Mouse (Mus musculus) embryonic facial prominence, embryonic 15.5 days (tissue): Measurements from ENCODE around the gene 1700020L24Rik. TPM values are rescaled to one million over a fixed set of nuclear protein-coding genes. Genes with fewer than 3 reads are reported as not detected.

Experiments used
- ATAC-seq: fragments of 200-750 bp; cut with Nextera tagmentation; 2 replicates; pipeline ENCODE4 v1.8.0; 2017; ENCODE audit warnings: low read depth, moderate TSS enrichment; ENCODE audit not compliant: insufficient number of reproducible peaks, low FRiP score, low TSS enrichment
- H3K27ac ChIP-seq: fragments of 300-500 bp; sonication (generic); replicated peaks from 2 replicates; pipeline ENCODE4 v1.5.1; 2015; ENCODE audit warnings: mild to moderate bottlenecking, inconsistent platforms
- H3K27me3 ChIP-seq: fragments of 300-500 bp; sonication (generic); 2 replicates; pipeline ENCODE4 v1.6.1; 2015; ENCODE audit warnings: inconsistent platforms
- H3K36me3 ChIP-seq: fragments of 300-500 bp; sonication (generic); 2 replicates; pipeline ENCODE4 v1.6.1; 2015; ENCODE audit warnings: mild to moderate bottlenecking, inconsistent platforms
- H3K4me1 ChIP-seq: fragments of 300-500 bp; sonication (generic); 2 replicates; pipeline ENCODE4 v1.6.1; 2015; ENCODE audit warnings: inconsistent platforms
- H3K4me2 ChIP-seq: fragments of 300-500 bp; sonication (generic); replicated peaks from 2 replicates; pipeline ENCODE4 v1.6.1; 2015; ENCODE audit warnings: mild to moderate bottlenecking, inconsistent platforms
- H3K4me3 ChIP-seq: fragments of 300-500 bp; sonication (generic); replicated peaks from 2 replicates; pipeline ENCODE4 v1.5.1; 2015; ENCODE audit warnings: mild to moderate bottlenecking, inconsistent platforms
- H3K9ac ChIP-seq: fragments of 300-500 bp; sonication (generic); 2 replicates; pipeline ENCODE4 v1.6.1; 2015; ENCODE audit warnings: inconsistent platforms
- H3K9me3 ChIP-seq: fragments of 300-500 bp; sonication (generic); replicated peaks from 2 replicates; pipeline ENCODE4 v1.6.1; 2016; ENCODE audit warnings: inconsistent platforms
- WGBS: fragments of 180-500 bp; shearing (Covaris S2); methylation state at CpG from one replicate; pipeline ENCODE4 v1.1.7; 2015; 5-methylcytosine and 5-hydroxymethylcytosine counted together
- polyA plus RNA-seq: library from polyadenylated mRNA; unstranded; fragments of >200 nt; fragmentation: Nextera tagmentation; extraction: Ambion mirVana; gene quantifications from 2 replicates; pipeline ENCODE4 v1.2.1, GENCODE M21; 2015

The 1700020L24Rik gene
- polyA plus RNA-seq, 1 experiment from 2014 or later: 0.57 TPM

DNA sequence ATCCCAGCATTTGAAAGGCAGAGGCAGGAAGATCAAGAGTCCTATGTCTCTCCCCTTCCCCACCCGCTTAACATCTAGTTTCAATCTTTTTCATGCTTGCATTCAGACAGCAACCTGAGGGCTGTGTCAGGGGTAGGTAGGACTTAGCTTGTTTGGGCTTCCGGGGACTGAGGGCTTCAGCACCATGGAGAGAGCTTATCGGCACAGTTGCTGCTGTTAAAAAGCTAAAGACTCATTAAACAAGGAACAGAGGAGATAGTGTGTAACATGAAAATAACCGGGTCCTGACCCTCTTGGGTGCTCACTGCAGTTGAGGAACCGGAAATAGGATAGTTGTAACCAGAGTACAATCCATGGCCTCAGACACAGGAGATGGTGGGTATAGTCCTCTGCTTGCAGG lies 20.4 kb upstream of the 1700020L24Rik start:
- Histone ChIP-seq H3K27me3 (peaks cover 46% of the 10 kb centered on the region), H3K36me3 (no peaks in the 10 kb centered on the region), H3K4me3 (no peak overlapping the region), H3K9ac (no peak overlapping the region), H3K27ac (no peak overlapping the region), H3K4me1 (peaks cover 5% of the 10 kb centered on the region), H3K9me3 (no peaks in the 10 kb centered on the region), H3K4me2 (no peak overlapping the region)
- WGBS: 6% methylated on average over 5 of the region's 5 CpGs
- ATAC-seq: no peak

DNA sequence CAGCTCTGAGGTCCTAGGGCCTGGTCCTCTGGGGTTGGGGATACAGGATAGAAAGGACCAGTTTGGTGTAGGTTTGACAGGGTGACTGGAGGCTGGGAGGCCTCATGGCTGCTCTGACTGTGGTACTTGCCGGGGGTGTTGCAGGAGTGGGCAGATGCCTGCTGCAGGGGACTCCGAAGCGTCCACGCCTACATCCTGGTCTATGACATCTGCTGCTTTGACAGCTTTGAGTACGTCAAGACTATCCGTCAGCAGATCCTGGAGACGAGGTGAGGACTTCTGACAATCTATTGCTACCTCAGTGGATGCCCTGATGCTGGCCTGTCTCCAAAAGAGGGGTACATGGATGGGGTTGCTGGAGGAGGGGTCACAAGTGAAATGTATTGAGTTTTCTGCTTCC lies 19.8 kb upstream of the 1700020L24Rik start:
- Histone ChIP-seq H3K4me1 (peaks cover 5% of the 10 kb centered on the region), H3K36me3 (no peaks in the 10 kb centered on the region), H3K4me3 (no peak overlapping the region), H3K9me3 (no peaks in the 10 kb centered on the region), H3K4me2 (no peak overlapping the region), H3K27me3 (peaks cover 46% of the 10 kb centered on the region), H3K9ac (no peak overlapping the region), H3K27ac (no peak overlapping the region)
- WGBS: 81% methylated on average over 7 of the region's 7 CpGs
- ATAC-seq: no peak

DNA sequence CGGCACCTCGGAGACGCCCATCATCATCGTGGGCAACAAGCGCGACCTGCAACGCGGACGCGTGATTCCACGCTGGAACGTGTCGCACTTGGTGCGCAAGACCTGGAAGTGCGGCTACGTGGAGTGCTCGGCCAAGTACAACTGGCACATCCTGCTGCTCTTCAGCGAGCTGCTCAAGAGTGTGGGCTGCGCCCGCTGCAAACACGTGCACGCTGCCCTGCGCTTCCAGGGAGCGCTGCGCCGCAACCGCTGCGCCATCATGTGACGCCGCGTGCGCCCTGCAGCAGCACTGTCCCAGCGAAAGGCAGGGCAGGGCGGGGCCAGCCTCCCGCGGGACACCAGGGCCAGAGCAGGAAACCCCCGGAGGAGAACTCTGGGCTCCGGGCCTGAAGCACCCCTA lies 18.9 kb upstream of the 1700020L24Rik start:
- no peaks in the 10 kb centered on the region for H3K36me3 ChIP-seq
- H3K4me1 ChIP-seq: peaks cover 5% of the 10 kb centered on the region
- H3K4me2 ChIP-seq: 0 out of 2 replicates have a peak overlapping the region, but pooled peaks have one; percentile 12
- H3K4me3 ChIP-seq: 0 out of 2 replicates have a peak overlapping the region, but pooled peaks have one; percentile 11
- WGBS: 6% methylated on average over 38 of the region's 38 CpGs
- no peaks in the 10 kb centered on the region for H3K9me3 ChIP-seq
- no peak for ATAC-seq
- no peak overlapping the region for H3K27ac ChIP-seq
- H3K9ac ChIP-seq: no peak overlapping the region
- H3K27me3 ChIP-seq: peaks cover 47% of the 10 kb centered on the region

DNA sequence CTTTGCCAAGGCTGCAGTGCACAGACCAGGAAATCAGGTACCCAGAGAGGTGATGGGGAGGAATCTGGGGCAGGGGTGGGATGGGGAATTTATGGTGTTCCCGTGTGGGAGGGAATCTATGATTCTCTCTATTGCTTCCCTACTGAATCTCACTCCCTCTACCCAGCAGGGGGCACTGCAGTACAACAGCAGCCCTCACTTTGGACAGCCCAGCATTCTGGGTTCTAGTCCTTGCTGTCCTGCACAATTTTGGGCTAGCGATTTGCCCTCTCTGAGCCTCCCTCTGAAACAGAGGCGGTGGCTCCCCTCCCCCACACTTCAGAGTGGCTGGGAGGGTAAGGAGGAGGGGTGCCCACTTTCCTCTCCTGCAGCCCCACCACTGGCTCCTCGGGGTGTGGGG lies 17.1 kb upstream of the 1700020L24Rik start:
- Histone ChIP-seq H3K9ac (no peak overlapping the region), H3K27ac (no peak overlapping the region), H3K27me3 (peaks cover 47% of the 10 kb centered on the region), H3K4me3 (no peak overlapping the region), H3K4me2 (no peak overlapping the region), H3K4me1 (peaks cover 5% of the 10 kb centered on the region), H3K36me3 (no peaks in the 10 kb centered on the region), H3K9me3 (no peaks in the 10 kb centered on the region)
- no peak for ATAC-seq
- 44% methylated on average over 4 of the region's 4 CpGs for WGBS

DNA sequence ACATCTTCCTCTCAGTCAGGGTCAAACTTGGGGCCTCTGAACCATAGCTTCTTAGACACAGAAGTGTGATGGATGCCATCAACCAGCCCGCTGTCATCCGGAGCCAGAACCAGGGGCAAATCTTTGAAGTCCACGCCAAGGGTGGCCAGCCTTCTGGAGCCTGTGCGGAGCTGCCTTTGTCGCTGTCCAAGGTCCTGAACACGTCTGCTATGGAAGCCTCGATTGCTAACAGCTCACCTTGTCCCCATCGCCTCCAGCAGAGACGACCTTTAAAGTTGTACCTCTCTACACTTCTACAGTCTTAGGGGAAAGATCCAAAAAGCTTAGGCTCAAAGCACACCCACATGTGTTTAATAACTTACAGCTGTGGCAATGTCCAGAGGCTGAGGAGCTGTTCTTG lies 16.2 kb upstream of the 1700020L24Rik start:
- H3K27me3 ChIP-seq: peaks cover 56% of the 10 kb centered on the region
- no peak overlapping the region for H3K27ac ChIP-seq
- WGBS: 2% methylated on average over 9 of the region's 9 CpGs
- H3K4me2 ChIP-seq: no peak overlapping the region
- peaks cover 5% of the 10 kb centered on the region for H3K4me1 ChIP-seq
- no peak overlapping the region for H3K9ac ChIP-seq
- H3K36me3 ChIP-seq: no peaks in the 10 kb centered on the region
- H3K9me3 ChIP-seq: no peaks in the 10 kb centered on the region
- H3K4me3 ChIP-seq: no peak overlapping the region
- no peak for ATAC-seq

DNA sequence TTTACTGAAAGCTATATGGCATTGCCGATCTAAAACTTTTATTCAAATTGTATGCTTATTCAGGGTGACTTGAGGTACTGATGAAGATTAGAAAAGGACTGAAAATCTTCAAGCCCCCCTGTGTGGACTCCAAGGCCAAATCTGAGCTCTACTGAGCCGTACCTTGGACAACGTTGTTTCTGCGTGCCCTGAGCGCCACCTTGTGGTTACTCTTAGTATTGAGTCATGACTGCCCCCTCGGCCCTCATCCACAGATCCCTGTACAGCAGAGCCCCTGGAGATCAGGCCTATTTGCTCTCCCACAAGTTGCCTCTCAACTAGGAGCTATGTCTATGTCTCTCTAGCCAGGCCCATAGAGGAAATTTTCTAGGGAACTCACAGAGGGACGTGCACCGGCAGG lies 12.8 kb upstream of the 1700020L24Rik start:
- Histone ChIP-seq H3K4me2 (no peak overlapping the region), H3K27me3 (peaks cover 63% of the 10 kb centered on the region), H3K4me3 (no peak overlapping the region), H3K9me3 (no peaks in the 10 kb centered on the region), H3K9ac (no peak overlapping the region), H3K27ac (no peak overlapping the region), H3K4me1 (peaks cover 8% of the 10 kb centered on the region), H3K36me3 (no peaks in the 10 kb centered on the region)
- 5% methylated on average over 8 of the region's 8 CpGs for WGBS
- ATAC-seq: no peak

DNA sequence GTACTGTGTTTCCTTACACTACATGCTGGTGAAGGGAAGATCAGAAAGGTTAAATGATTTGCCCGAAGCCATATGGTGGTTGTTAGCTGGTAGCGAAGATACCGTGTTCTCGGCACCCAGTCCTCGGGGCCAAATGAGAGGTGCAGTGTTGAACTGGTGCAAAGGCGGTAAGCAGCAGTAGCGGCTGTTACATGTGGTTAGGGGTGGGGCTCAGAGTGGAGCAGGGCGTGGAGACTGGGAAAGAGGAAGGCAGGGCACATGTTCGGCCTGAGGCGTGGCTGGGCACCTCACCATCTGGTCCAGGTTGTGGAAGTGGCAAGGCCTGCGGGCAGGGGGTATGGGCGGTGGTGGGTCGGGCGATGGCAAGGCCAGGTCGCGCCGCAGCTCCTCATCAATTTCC lies 10.5 kb upstream of the 1700020L24Rik start:
- H3K36me3 ChIP-seq: no peaks in the 10 kb centered on the region
- H3K27ac ChIP-seq: no peak overlapping the region
- no peak overlapping the region for H3K9ac ChIP-seq
- ATAC-seq: no peak
- H3K4me3 ChIP-seq: no peak overlapping the region
- H3K27me3 ChIP-seq: peaks cover 45% of the 10 kb centered on the region
- H3K9me3 ChIP-seq: no peaks in the 10 kb centered on the region
- H3K4me1 ChIP-seq: peaks cover 10% of the 10 kb centered on the region
- 30% methylated on average over 17 of the region's 17 CpGs for whole genome bisulfite sequencing
- peak overlapping the region; percentile 12; the same call in 1 of the 2 replicates for H3K4me2 ChIP-seq

DNA sequence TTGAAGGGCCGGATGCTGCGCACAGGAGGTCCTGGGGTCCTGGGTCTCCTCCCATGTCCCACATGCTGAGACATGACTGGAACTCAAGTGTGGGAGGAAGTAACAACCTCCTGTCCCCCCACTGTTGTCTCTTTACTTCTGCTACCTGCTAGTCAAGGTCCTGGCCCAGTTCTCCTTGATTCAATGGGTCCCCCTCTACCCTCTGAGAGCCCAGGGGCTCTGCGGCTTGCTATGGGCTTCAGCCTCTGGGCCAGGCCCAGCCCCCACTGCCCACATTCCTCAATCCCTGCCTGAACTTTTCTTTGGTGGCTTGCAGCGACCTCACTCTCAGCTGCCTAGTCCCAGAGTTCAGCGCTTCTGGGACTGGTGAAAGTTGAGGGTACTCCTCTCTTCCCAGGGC lies 8.1 kb upstream of the 1700020L24Rik start, which contains the start of gene Gas2l2:
Gas2l2 (minus strand) TSS at position 101 of the 400 bp plus-strand sequence.
- Histone ChIP-seq H3K4me2 (no peak within 1 kb of the TSS), H3K36me3 (no peaks in the 10 kb centered on the region), H3K4me3 (no peak within 1 kb of the TSS), H3K9ac (no peak within 1 kb of the TSS), H3K9me3 (no peaks in the 10 kb centered on the region), H3K27me3 (peaks cover 37% of the 10 kb centered on the region), H3K27ac (no peak within 1 kb of the TSS), H3K4me1 (peaks cover 10% of the 10 kb centered on the region)
- 46% methylated on average over 5 of the region's 5 CpGs for WGBS
- ATAC-seq: no peak

DNA sequence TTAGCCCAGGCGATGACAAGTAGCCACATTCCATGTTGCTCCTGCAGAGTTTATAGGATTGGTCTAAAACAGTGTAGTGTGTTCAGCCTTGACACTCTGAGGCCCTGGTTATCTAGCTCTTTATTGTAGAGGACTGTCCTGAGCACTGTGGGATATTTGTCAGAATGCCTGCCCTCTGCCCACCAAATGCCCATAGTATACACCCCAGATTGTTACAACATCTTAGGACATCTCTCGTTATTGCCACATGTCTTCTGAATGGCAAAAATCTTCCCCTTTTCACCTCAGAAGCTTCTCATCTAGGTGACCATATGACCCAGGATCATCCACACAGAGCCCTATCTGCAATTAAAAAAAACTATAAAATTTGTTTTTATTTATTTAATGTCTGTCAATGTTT lies 4.9 kb upstream of the 1700020L24Rik start:
- no peak overlapping the region for H3K9ac ChIP-seq
- no peak for ATAC-seq
- WGBS: 81% methylated on average over 2 of the region's 2 CpGs

DNA sequence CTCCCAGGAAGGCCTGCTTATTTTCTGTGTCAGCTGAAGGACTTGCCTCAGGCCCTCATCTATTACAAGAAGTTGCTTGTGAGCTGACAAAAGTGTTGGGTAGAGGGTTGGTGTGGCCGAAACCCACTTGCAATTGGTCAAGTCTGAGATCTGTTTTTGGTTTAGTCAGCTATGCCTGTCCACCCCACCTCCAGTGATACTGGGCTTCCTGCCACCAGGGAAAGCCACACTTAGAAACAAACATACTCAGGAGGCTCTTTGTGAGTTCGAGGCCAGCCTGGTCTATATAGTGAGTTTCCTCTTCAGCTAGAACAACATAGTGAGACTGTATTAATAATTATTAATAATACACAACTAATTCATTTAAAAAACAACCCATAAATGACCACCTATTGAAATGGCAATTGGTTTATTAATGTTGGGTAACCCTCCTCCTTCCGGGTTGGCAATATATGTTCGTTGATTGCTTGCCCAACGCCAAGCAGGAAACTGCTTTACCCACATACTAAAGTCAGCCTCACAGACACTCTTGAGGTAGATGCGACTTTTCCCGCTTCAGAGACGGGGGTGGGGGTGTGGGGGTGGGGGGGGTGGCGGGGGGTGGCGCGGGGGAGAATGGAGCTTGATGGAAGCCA lies 2.1 kb downstream of the 1700020L24Rik start:
- Histone ChIP-seq H3K27ac (no peak overlapping the region), H3K36me3 (no peaks in the 10 kb centered on the region), H3K4me2 (peak overlapping the region; percentile 88), H3K4me3 (peak overlapping the region; percentile 64), H3K4me1 (peaks cover 15% of the 10 kb centered on the region), H3K27me3 (peaks cover 42% of the 10 kb centered on the region), H3K9me3 (no peaks in the 10 kb centered on the region), H3K9ac (no peak overlapping the region)
- no peak for ATAC-seq
- 32% methylated on average over 11 of the region's 11 CpGs for WGBS

More for the DNA sequence above, 4.9 kb upstream of the 1700020L24Rik start:
- Histone ChIP-seq H3K27me3 (peaks cover 20% of the 10 kb centered on the region), H3K4me2 (no peak overlapping the region), H3K4me1 (0 out of 2 replicates have a peak, but pooled peaks cover 5% of the 10 kb centered on the region), H3K36me3 (no peaks in the 10 kb centered on the region), H3K27ac (no peak overlapping the region), H3K9me3 (no peaks in the 10 kb centered on the region), H3K4me3 (no peak overlapping the region)

DNA sequence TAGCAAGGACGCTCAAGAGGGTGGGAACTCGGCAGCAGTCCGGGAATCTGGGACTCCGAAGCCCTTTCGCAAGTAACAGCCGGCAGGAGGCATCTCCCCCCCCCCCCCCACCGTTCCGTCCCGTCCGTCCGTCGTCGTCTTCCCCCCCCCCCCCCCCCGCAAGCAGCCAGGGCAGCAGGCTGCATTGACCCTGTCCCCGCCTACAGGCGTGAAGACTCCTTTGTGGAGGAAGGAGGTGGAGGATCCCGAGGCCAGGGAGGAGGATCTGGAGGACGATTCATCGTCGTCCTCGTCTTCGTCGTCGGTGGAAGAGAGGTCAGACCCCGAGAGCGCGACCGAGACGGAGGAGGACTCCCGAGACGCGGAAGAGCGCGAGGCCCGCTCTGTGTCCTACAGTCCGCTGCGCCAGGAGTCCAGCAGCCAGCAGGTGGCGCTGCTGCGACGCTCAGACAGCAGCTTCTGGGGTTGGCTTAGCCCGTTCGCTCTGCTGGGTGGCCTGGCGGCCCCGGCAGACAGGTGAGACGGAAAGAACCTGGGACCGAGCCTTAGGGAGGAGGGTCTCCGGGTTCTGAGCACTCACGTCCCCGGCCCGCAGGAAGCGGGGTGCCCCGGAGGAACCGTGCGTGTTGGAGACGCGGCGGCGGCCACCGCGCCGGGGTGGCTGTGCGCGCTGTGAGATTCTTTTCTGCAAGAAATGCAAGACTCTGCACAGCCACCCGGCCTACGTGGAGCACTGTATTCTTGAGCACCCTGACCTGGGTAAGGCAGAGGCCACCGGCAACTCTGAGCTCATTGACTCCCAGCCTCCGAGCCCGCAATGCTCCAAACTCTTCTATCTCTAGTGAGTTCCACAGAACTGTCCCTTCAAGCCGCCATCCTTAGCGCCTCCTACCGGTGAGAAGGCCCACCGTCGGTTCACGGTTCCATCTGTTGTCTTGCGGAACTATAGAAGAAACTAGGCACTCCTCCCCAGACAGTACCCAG lies 2.9 kb downstream of the 1700020L24Rik start:
- Histone ChIP-seq H3K4me2 (peak overlapping the region; percentile 88), H3K9me3 (no peaks in the 10 kb centered on the region), H3K36me3 (no peaks in the 10 kb centered on the region), H3K27ac (no peak overlapping the region), H3K9ac (peak overlapping the region; percentile 33), H3K4me1 (peaks cover 21% of the 10 kb centered on the region), H3K4me3 (peak overlapping the region; percentile 64), H3K27me3 (peaks cover 46% of the 10 kb centered on the region)
- ATAC-seq: peak; percentile 89
- WGBS: under 1% methylated on average over 65 of the region's 75 CpGs
